Mouse (Mus musculus): ENCODE measurements around the gene Sohlh1. TPM values are rescaled to one million over a fixed set of nuclear protein-coding genes. Genes with fewer than 3 reads are reported as not detected.

Sohlh1 gene
- polyA plus RNA-seq, 1 experiment: not detected

DNA sequence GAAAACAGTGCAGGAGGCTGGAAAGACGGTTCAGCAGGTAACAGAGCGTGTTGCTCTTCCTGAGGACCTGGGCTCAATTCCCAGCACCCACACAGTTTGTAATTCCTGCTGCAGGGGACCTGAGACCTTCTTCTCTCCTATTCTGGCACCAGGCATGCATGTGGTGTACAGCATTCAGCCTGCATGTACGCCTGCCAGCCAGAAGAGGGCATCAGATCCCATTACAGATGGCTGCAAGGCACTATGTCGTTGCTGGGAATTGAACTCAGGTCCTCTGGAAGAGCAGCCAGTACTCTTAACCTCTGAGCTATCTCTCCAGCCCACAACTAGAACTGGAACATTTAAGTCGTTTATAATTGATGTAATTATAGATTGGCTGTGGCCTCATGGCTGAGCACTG is 33.7 kb downstream of the Sohlh1 start:
- no peak for DNase-seq
- Histone ChIP-seq H3K4me1 (ENCODE audit: control insufficient read depth, insufficient read depth, low read length) (no peaks in the 10 kb centered on the region), H3K4me3 (replicated peaks; ENCODE audit: extremely low read depth, low read depth, low read length) (no peak overlapping the region)
- TF ChIP-seq POLR2A (IDR thresholded peaks at IDR 0.05; ENCODE audit: borderline replicate concordance, extremely low read depth, low read depth, low read length): no peak
- TF ChIP-seq CTCF (IDR thresholded peaks at IDR 0.05; ENCODE audit: insufficient read depth, low read length): no peak
- 83% methylated on average over 5 of the region's 5 CpGs for WGBS

DNA sequence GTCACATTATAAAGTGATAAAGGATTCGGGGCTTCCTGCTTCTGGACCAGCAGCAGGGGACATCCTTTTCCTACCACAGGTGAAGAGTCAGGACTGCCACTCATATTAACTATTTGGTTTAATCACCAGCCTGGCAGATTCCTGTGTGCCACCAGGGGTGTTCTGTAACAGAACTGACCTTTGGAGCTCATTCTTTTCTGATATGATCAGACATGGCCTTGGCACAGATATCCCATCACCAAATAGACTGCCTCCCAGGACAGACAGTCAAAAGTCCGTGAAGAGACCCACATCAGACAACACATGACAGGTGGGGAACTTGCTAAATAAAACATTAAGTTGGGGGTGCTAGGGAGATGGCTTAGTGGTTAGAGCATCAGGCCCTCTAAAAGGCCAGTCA is 35.3 kb downstream of the Sohlh1 start:
- no peaks in the 10 kb centered on the region for H3K4me1 ChIP-seq (ENCODE audit: control insufficient read depth, insufficient read depth, low read length)
- TF ChIP-seq CTCF (IDR thresholded peaks at IDR 0.05; ENCODE audit: insufficient read depth, low read length): no peak
- TF ChIP-seq POLR2A (IDR thresholded peaks at IDR 0.05; ENCODE audit: borderline replicate concordance, extremely low read depth, low read depth, low read length): no peak
- DNase-seq: no peak
- no peak overlapping the region for H3K4me3 ChIP-seq (replicated peaks; ENCODE audit: extremely low read depth, low read depth, low read length)
- WGBS: 58% methylated on average over 2 of the region's 2 CpGs

DNA sequence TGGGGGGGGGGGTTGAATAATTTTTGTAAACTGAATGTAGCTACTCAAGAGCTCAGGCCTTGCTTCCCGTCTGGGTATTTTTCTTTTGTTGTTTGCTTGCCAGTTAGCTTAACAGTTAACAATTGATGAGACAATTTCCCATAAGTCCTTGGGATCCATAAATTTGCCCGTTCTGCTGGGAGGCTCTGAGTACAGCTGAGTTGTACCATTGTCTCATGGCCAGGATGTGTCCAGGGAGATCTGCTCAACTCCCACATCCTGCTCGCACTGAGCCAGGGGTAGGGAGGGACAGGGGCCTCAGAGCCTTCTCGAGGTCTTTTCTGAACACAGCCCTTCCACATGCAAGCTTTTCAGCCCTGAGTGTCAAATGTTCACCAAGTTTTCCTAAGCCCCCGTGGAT is 49.0 kb downstream of the Sohlh1 start:
- 32% methylated on average over 5 of the region's 5 CpGs for WGBS
- no peak for DNase-seq
- H3K4me3 ChIP-seq (replicated peaks; ENCODE audit: extremely low read depth, low read depth, low read length): no peak overlapping the region
- TF ChIP-seq CTCF (IDR thresholded peaks at IDR 0.05; ENCODE audit: insufficient read depth, low read length) (no peak), POLR2A (IDR thresholded peaks at IDR 0.05; ENCODE audit: borderline replicate concordance, extremely low read depth, low read depth, low read length) (no peak)
- H3K4me1 ChIP-seq (ENCODE audit: control insufficient read depth, insufficient read depth, low read length): no peaks in the 10 kb centered on the region

DNA sequence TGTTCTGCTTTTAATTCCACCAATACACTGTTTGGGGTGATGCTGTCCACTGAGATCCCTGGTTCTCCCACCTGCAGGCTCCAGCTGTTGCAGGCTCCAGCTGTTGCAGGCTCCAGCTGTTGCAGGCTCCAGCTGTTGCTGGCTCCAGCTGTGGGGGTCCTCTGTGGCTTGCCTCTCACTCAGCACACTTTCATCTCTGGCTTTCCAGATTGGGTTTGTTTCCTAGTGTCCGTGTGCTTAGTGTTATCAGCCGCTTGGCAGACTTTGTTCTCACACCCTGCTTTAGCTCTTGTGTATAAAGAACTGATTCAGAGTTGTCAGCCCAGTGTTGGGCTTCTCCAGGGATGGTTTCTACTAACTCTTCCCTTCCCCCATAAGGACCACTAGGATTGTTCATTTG is 49.4 kb downstream of the Sohlh1 start:
- Histone ChIP-seq H3K4me1 (ENCODE audit: control insufficient read depth, insufficient read depth, low read length) (no peaks in the 10 kb centered on the region), H3K4me3 (replicated peaks; ENCODE audit: extremely low read depth, low read depth, low read length) (no peak overlapping the region)
- no peak for TF ChIP-seq CTCF (IDR thresholded peaks at IDR 0.05; ENCODE audit: insufficient read depth, low read length)
- TF ChIP-seq POLR2A (IDR thresholded peaks at IDR 0.05; ENCODE audit: borderline replicate concordance, extremely low read depth, low read depth, low read length): no peak
- 31% methylated on average over 2 of the region's 2 CpGs for WGBS
- DNase-seq: no peak

Other genes with a start within 250 kb of the Sohlh1 start
- gene Rabl6, start 238.7 kb downstream of the Sohlh1 start, polyA plus RNA-seq (2012; rRNA removed): 53.4 and 62.2 TPM in 2 replicates
- not detected in 2 replicates for gene Ccdc183, start 229.6 kb downstream of the Sohlh1 start, polyA plus RNA-seq (2012; rRNA removed)
- 15.0 and 17.0 TPM in 2 replicates for gene Tmem141, start 225.2 kb downstream of the Sohlh1 start, polyA plus RNA-seq (2012; rRNA removed)
- gene Fcna, start 219.2 kb downstream of the Sohlh1 start, polyA plus RNA-seq (2012; rRNA removed): 3.5 and 8.2 TPM in 2 replicates
- gene Lcn8, start 194.1 kb downstream of the Sohlh1 start, polyA plus RNA-seq (2012; rRNA removed): not detected in 2 replicates
- gene Lcn5, start 189.3 kb downstream of the Sohlh1 start, polyA plus RNA-seq (2012; rRNA removed): not detected in 2 replicates
- not detected in 2 replicates for gene Lcn6, start 170.5 kb downstream of the Sohlh1 start, polyA plus RNA-seq (2012; rRNA removed)
- not detected in 2 replicates for gene Lcn10, start 164.5 kb downstream of the Sohlh1 start, polyA plus RNA-seq (2012; rRNA removed)
- gene Obp2a, start 147.2 kb downstream of the Sohlh1 start, polyA plus RNA-seq (2012; rRNA removed): not detected in 2 replicates
- 39.5 and 49.7 TPM in 2 replicates for gene Bmyc, start 140.5 kb downstream of the Sohlh1 start, polyA plus RNA-seq (2012; rRNA removed)
- not detected in 2 replicates for gene Obp2b, start 110.2 kb downstream of the Sohlh1 start, polyA plus RNA-seq (2012; rRNA removed)
- not detected in 2 replicates for gene Lcn3, start 81.7 kb downstream of the Sohlh1 start, polyA plus RNA-seq (2012; rRNA removed)
- gene Lcn11, start 70.2 kb downstream of the Sohlh1 start, polyA plus RNA-seq (2012; rRNA removed): not detected in 2 replicates
- gene Gm13539, start 65.0 kb downstream of the Sohlh1 start, polyA plus RNA-seq (2012; rRNA removed): not detected in 2 replicates
- gene Glt6d1, start 31.4 kb downstream of the Sohlh1 start, polyA plus RNA-seq (2012; rRNA removed): not detected in 2 replicates
- gene Lcn9, start 24.1 kb downstream of the Sohlh1 start, polyA plus RNA-seq (2012; rRNA removed): not detected in 2 replicates
- 0.06 and 0.40 TPM in 2 replicates for gene Kcnt1, start 16.5 kb upstream of the Sohlh1 start, polyA plus RNA-seq (2012; rRNA removed)
- 7.7 and 7.9 TPM in 2 replicates for gene Camsap1, start 136.0 kb upstream of the Sohlh1 start, polyA plus RNA-seq (2012; rRNA removed)
- 29.3 and 38.1 TPM in 2 replicates for gene Ubac1, start 174.5 kb upstream of the Sohlh1 start, polyA plus RNA-seq (2012; rRNA removed)

Data from lung, adult 2 months (tissue).